Mouse (Mus musculus): Measurements from ENCODE around the gene Lrba. TPM values are rescaled to one million over a fixed set of nuclear protein-coding genes. Genes with fewer than 3 reads are reported as not detected.

Lrba gene
- polyA plus RNA-seq, 1 experiment from 2014 or later: 3.2 TPM

DNA sequence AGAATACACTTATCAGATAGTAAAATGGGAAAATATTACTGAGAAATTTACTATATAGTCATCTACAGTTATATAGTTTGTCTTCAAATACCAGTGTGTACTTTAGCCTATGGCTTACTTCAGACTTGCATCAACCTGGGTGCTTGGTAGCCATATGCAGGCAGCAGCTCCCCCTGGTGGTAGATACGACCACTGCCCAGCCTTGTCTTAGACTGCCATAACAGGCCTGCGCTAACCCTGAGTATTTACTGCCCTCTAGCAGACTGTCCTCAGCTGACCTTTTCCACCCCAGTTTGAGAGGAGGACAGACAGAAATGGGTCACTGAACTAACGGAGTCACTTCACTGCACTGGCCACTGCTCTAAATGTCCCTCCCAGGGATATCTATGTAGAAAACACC is 588.2 kb downstream of the Lrba start:
- Histone ChIP-seq H3K4me3 (no peak overlapping the region), H3K36me3 (no peaks in the 10 kb centered on the region), H3K9ac (no peak overlapping the region), H3K4me2 (no peak overlapping the region), H3K4me1 (no peaks in the 10 kb centered on the region), H3K9me3 (no peaks in the 10 kb centered on the region), H3K27ac (no peak overlapping the region), H3K27me3 (no peaks in the 10 kb centered on the region)
- peak; percentile 79 for ATAC-seq (ENCODE audit: borderline replicate concordance, extremely low read depth, low FRiP score, low TSS enrichment)
- WGBS: 21% methylated on average over 3 of the region's 3 CpGs

DNA sequence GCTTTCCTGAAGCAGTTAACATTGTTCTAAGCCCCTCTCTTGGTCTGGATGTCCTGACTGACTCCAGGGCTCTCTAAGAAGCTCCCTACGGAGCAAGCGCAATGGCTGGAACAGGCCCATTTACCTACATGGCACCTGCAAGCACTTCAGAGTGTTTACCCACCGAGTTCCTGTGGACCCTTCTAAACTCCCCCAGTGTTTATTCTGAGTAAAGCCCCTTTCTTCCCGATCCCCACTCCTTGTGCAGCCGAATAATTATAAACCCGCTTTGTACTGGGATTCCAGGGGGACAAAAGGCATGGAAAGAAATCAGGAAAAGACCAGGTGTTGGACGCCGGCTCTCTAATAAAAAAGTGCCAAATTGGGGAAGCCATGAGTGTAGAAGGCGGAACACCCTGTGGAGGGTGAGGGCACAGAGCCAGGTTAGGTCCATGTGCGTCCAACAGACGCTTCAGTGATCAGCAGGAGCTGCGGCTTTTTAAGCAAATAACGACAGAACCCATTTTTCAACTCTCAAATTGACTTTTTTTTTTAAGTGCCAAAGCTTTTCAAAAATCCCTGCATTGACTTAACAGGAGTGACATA is 593.6 kb downstream of the Lrba start:
- WGBS: 58% methylated on average over 13 of the region's 13 CpGs
- H3K27ac ChIP-seq: peak overlapping the region; percentile 45
- ATAC-seq (ENCODE audit: borderline replicate concordance, extremely low read depth, low FRiP score, low TSS enrichment): peak; percentile 81
- no peak overlapping the region for H3K4me3 ChIP-seq
- peaks cover 15% of the 10 kb centered on the region; the same call in 1 of the 2 replicates for H3K4me1 ChIP-seq
- no peaks in the 10 kb centered on the region for H3K27me3 ChIP-seq
- no peaks in the 10 kb centered on the region for H3K36me3 ChIP-seq
- H3K9ac ChIP-seq: no peak overlapping the region
- H3K9me3 ChIP-seq: no peaks in the 10 kb centered on the region
- H3K4me2 ChIP-seq: no peak overlapping the region

DNA sequence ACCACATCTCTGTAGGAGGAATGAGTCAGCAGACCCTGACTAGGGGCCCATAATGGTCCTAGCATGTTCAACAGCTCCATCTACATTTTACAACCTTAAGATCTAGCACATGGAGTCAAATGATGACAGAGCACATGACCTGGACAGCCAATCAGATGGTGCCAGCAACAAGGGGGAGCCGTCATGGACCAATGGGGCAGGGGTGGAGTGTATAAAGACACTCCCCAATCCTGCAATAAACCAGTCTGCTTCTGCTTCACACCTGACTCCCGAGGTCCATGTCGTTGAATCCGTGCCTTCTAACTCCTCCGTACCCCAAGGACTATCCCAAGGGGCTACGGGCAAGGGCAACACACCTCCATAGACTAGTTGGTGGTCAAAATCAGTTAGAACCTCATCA is 594.9 kb downstream of the Lrba start:
- Histone ChIP-seq H3K4me3 (no peak overlapping the region), H3K27ac (peak overlapping the region; percentile 45; the same call in 1 of the 2 replicates), H3K9me3 (no peaks in the 10 kb centered on the region), H3K27me3 (no peaks in the 10 kb centered on the region), H3K36me3 (no peaks in the 10 kb centered on the region), H3K4me2 (no peak overlapping the region), H3K4me1 (peaks cover 15% of the 10 kb centered on the region; the same call in 1 of the 2 replicates), H3K9ac (no peak overlapping the region)
- WGBS: 93% methylated on average over 6 of the region's 6 CpGs
- ATAC-seq (ENCODE audit: borderline replicate concordance, extremely low read depth, low FRiP score, low TSS enrichment): no peak

DNA sequence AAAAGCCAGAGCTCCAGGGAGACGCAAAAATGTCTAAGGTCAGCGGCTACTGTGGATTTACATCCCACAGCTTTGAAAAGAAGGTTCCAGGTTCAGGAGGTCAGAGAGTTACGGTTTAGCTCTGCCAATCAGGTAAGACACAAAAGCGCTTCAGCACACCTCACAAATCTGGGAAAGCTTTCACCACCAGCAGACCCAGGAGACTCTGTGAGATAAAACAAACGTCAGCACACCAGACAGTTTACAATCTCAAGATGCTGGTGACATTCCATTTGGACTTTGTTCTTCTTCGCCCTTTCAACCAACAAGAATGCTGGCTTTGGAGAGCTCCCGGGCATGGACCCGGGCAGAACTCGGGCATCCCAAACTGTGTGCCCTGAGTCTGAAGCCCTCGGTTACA is 595.9 kb downstream of the Lrba start:
- Histone ChIP-seq H3K4me3 (no peak overlapping the region), H3K4me2 (no peak overlapping the region), H3K9ac (no peak overlapping the region), H3K4me1 (peaks cover 15% of the 10 kb centered on the region; the same call in 1 of the 2 replicates), H3K27ac (no peak overlapping the region), H3K9me3 (no peaks in the 10 kb centered on the region), H3K36me3 (no peaks in the 10 kb centered on the region), H3K27me3 (no peaks in the 10 kb centered on the region)
- ATAC-seq (ENCODE audit: borderline replicate concordance, extremely low read depth, low FRiP score, low TSS enrichment): no peak
- 31% methylated on average over 10 of the region's 10 CpGs for WGBS

DNA sequence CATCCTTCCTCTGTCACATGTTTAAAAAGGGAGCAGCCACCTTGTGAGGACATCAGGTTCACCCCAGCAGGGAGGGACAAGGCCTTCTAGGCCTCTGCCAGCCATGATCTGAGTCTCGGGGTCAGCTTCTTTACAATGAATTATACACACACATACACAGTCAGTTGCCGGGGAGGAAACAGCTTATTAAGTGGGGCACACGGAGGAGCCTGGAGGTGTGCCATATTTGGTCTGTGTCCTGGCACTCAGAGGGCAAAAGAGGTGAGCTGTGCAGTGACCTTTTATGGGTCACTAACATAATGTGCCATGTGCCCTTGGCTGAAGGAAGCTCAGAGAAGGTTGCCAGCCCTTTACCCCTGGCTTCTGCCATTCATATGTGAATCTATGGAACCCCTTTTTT is 596.9 kb downstream of the Lrba start:
- Histone ChIP-seq H3K4me1 (peaks cover 15% of the 10 kb centered on the region; the same call in 1 of the 2 replicates), H3K9ac (no peak overlapping the region), H3K4me2 (no peak overlapping the region), H3K4me3 (no peak overlapping the region), H3K27me3 (no peaks in the 10 kb centered on the region), H3K9me3 (no peaks in the 10 kb centered on the region), H3K27ac (no peak overlapping the region), H3K36me3 (no peaks in the 10 kb centered on the region)
- no peak for ATAC-seq (ENCODE audit: borderline replicate concordance, extremely low read depth, low FRiP score, low TSS enrichment)
- 29% methylated on average over 3 of the region's 3 CpGs for WGBS

DNA sequence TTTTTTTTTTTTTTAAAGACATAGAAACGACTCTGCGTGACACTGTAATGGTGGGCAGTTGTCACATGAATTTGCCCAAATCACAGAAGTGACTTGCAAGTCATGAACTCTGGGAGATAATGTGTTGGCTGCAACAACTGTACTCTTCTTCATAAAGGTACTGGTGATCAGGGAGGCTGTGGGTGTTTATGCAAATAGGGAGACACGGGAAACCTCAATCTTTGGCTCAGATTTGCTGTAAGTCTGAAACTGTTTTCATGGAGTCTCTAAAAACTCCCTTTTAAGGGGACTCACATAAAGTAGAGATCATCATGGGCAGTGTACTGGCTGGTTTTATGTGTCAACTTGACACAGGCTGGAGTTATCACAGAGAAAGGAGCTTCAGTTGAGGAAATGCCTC is 603.0 kb downstream of the Lrba start:
- Histone ChIP-seq H3K27ac (no peak overlapping the region), H3K9me3 (no peaks in the 10 kb centered on the region), H3K4me2 (no peak overlapping the region), H3K4me1 (0 out of 2 replicates have a peak, but pooled peaks cover 5% of the 10 kb centered on the region), H3K4me3 (no peak overlapping the region), H3K27me3 (no peaks in the 10 kb centered on the region), H3K36me3 (no peaks in the 10 kb centered on the region), H3K9ac (no peak overlapping the region)
- 83% methylated on average over 3 of the region's 3 CpGs for WGBS
- no peak for ATAC-seq (ENCODE audit: borderline replicate concordance, extremely low read depth, low FRiP score, low TSS enrichment)

DNA sequence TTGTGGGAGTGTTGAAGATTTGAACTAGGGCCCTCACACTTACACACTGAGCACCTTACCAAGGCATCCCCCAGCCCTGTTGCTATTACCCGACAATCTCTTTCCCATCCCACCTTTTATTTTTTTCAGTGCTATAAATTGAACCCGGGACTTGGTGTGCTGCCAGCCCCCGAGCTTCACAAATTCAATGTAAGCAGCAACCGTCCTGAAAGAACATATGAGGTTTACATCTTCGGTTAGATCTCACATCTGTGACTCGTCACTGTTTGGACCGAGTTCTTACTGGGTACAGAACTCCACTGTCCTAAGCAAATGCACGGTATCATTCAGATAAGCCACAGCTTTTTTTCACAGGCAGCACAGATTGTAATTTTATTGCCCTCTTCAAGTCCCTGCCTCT is 607.6 kb downstream of the Lrba start:
- Histone ChIP-seq H3K36me3 (no peaks in the 10 kb centered on the region), H3K27ac (peak overlapping the region; percentile 69), H3K27me3 (no peaks in the 10 kb centered on the region), H3K9ac (no peak overlapping the region), H3K4me3 (no peak overlapping the region), H3K4me1 (0 out of 2 replicates have a peak, but pooled peaks cover 5% of the 10 kb centered on the region), H3K4me2 (0 out of 2 replicates have a peak overlapping the region, but pooled peaks have one; percentile 32), H3K9me3 (no peaks in the 10 kb centered on the region)
- no peak for ATAC-seq (ENCODE audit: borderline replicate concordance, extremely low read depth, low FRiP score, low TSS enrichment)
- WGBS: 48% methylated on average over 8 of the region's 8 CpGs

Other genes starting within 250 kb of the Lrba start
- gene Prss48, start 222.2 kb upstream of the Lrba start, polyA plus RNA-seq (2015; fragmentation: Nextera tagmentation; extraction: Ambion mirVana): not detected in 2 replicates
- 1,266 and 1,287 TPM in 2 replicates for gene Rps3a1, start 82.0 kb upstream of the Lrba start, polyA plus RNA-seq (2015; fragmentation: Nextera tagmentation; extraction: Ambion mirVana)